Mouse (Mus musculus): ENCODE results near the gene Fnip2. TPM values are rescaled to one million over a fixed set of nuclear protein-coding genes. Genes with fewer than 3 reads are reported as not detected.

The Fnip2 gene
- polyA plus RNA-seq, 1 experiment from 2014 or later = 3.8 TPM

- Histone ChIP-seq H3K27ac (no peak overlapping the region), H3K4me1 (peaks cover 1% of the 10 kb centered on the region; the same call in 1 of the 2 replicates), H3K9me3 (replicated peaks) (no peaks in the 10 kb centered on the region), H3K27me3 (no peaks in the 10 kb centered on the region), H3K4me3 (replicated peaks) (no peak overlapping the region), H3K36me3 (no peaks in the 10 kb centered on the region), H3K4me2 (no peak overlapping the region), H3K9ac (no peak overlapping the region)
- no peak for ATAC-seq (replicated peaks; ENCODE audit: low FRiP score)
- WGBS = 62% methylated on average over 4 of the region's 4 CpGs
These were observed 150.5 kb downstream of the Fnip2 start for GRCm38 (mm10) chr3:79416944-79417680.

GRCm38 (mm10) chr3:79415929-79416328 is 151.7 kb downstream of the Fnip2 start:
- H3K9ac ChIP-seq = no peak overlapping the region
- no peak overlapping the region for H3K4me2 ChIP-seq
- peaks cover 6% of the 10 kb centered on the region; the same call in 1 of the 2 replicates for H3K4me1 ChIP-seq
- H3K4me3 ChIP-seq (replicated peaks) = no peak overlapping the region
- H3K27ac ChIP-seq = no peak overlapping the region
- H3K9me3 ChIP-seq (replicated peaks) = no peaks in the 10 kb centered on the region
- H3K27me3 ChIP-seq = no peaks in the 10 kb centered on the region
- no peak for ATAC-seq (replicated peaks; ENCODE audit: low FRiP score)
- H3K36me3 ChIP-seq = no peaks in the 10 kb centered on the region

GRCm38 (mm10) chr3:79415081-79415480 is 152.5 kb downstream of the Fnip2 start:
- Histone ChIP-seq H3K27me3 (no peaks in the 10 kb centered on the region), H3K9ac (no peak overlapping the region), H3K27ac (no peak overlapping the region), H3K4me3 (replicated peaks) (no peak overlapping the region), H3K4me1 (peaks cover 13% of the 10 kb centered on the region), H3K4me2 (no peak overlapping the region), H3K36me3 (no peaks in the 10 kb centered on the region), H3K9me3 (replicated peaks) (no peaks in the 10 kb centered on the region)
- 86% methylated on average over 5 of the region's 5 CpGs for WGBS
- ATAC-seq (replicated peaks; ENCODE audit: low FRiP score) = no peak

- no peak for ATAC-seq (replicated peaks; ENCODE audit: low FRiP score)
- no peaks in the 10 kb centered on the region for H3K9me3 ChIP-seq (replicated peaks)
- no peaks in the 10 kb centered on the region for H3K36me3 ChIP-seq
- H3K4me3 ChIP-seq (replicated peaks) = no peak overlapping the region
- no peaks in the 10 kb centered on the region for H3K27me3 ChIP-seq
- WGBS = 58% methylated on average over 1 of the region's 1 CpGs
- no peak overlapping the region for H3K27ac ChIP-seq
- no peak overlapping the region for H3K9ac ChIP-seq
- peaks cover 22% of the 10 kb centered on the region for H3K4me1 ChIP-seq
- H3K4me2 ChIP-seq = no peak overlapping the region
These were observed 154.1 kb downstream of the Fnip2 start for GRCm38 (mm10) chr3:79413492-79413891.

- ATAC-seq (replicated peaks; ENCODE audit: low FRiP score) = no peak
- Histone ChIP-seq H3K4me3 (replicated peaks) (no peak overlapping the region), H3K9ac (no peak overlapping the region), H3K4me1 (peaks cover 22% of the 10 kb centered on the region), H3K9me3 (replicated peaks) (no peaks in the 10 kb centered on the region), H3K27me3 (no peaks in the 10 kb centered on the region), H3K36me3 (no peaks in the 10 kb centered on the region), H3K4me2 (no peak overlapping the region), H3K27ac (no peak overlapping the region)
- 44% methylated on average over 2 of the region's 2 CpGs for WGBS
These were observed 155.9 kb downstream of the Fnip2 start for GRCm38 (mm10) chr3:79411666-79412065.

- H3K36me3 ChIP-seq = no peaks in the 10 kb centered on the region
- peaks cover 22% of the 10 kb centered on the region for H3K4me1 ChIP-seq
- ATAC-seq (replicated peaks; ENCODE audit: low FRiP score) = peak; percentile 59; the same call in 1 of the 2 replicates
- 27% methylated on average over 5 of the region's 5 CpGs for WGBS
- H3K4me2 ChIP-seq = no peak overlapping the region
- no peak overlapping the region for H3K4me3 ChIP-seq (replicated peaks)
- no peaks in the 10 kb centered on the region for H3K27me3 ChIP-seq
- H3K9me3 ChIP-seq (replicated peaks) = no peaks in the 10 kb centered on the region
- H3K9ac ChIP-seq = no peak overlapping the region
- H3K27ac ChIP-seq = no peak overlapping the region
These were observed 157.0 kb downstream of the Fnip2 start for GRCm38 (mm10) chr3:79410629-79410995.

GRCm38 (mm10) chr3:79409927-79410628 is 157.5 kb downstream of the Fnip2 start:
- Histone ChIP-seq H3K4me1 (peaks cover 22% of the 10 kb centered on the region), H3K9me3 (replicated peaks) (no peaks in the 10 kb centered on the region), H3K9ac (no peak overlapping the region), H3K4me2 (no peak overlapping the region), H3K27ac (no peak overlapping the region), H3K36me3 (no peaks in the 10 kb centered on the region), H3K4me3 (replicated peaks) (no peak overlapping the region), H3K27me3 (no peaks in the 10 kb centered on the region)
- WGBS = 25% methylated on average over 10 of the region's 10 CpGs
- no peak; the same call in 1 of the 2 replicates for ATAC-seq (replicated peaks; ENCODE audit: low FRiP score)

- Histone ChIP-seq H3K4me1 (peaks cover 22% of the 10 kb centered on the region), H3K27me3 (no peaks in the 10 kb centered on the region), H3K9ac (no peak overlapping the region), H3K9me3 (replicated peaks) (no peaks in the 10 kb centered on the region), H3K4me2 (no peak overlapping the region), H3K27ac (no peak overlapping the region), H3K4me3 (replicated peaks) (no peak overlapping the region), H3K36me3 (no peaks in the 10 kb centered on the region)
- WGBS = 29% methylated on average over 4 of the region's 4 CpGs
- ATAC-seq (replicated peaks; ENCODE audit: low FRiP score) = no peak
These were observed 159.1 kb downstream of the Fnip2 start for GRCm38 (mm10) chr3:79408546-79408945.

Other genes starting within 250 kb of the Fnip2 start
- gene Gm17359, start 231.1 kb downstream of the Fnip2 start, polyA plus RNA-seq (2015; fragmentation: Nextera tagmentation; extraction: Ambion mirVana) = not detected in 2 replicates
- gene Ppid, start 23.5 kb upstream of the Fnip2 start, polyA plus RNA-seq (2015; fragmentation: Nextera tagmentation; extraction: Ambion mirVana) = 168 and 181 TPM in 2 replicates
- gene 4930579G24Rik, start 61.3 kb upstream of the Fnip2 start, polyA plus RNA-seq (2015; fragmentation: Nextera tagmentation; extraction: Ambion mirVana) = 30.7 and 33.0 TPM in 2 replicates
- 64.9 and 67.4 TPM in 2 replicates for gene Etfdh, start 61.7 kb upstream of the Fnip2 start, polyA plus RNA-seq (2015; fragmentation: Nextera tagmentation; extraction: Ambion mirVana)
- 0.16 TPM in 1 of 2 replicates, not detected in the other for gene Rxfp1, start 170.1 kb upstream of the Fnip2 start, polyA plus RNA-seq (2015; fragmentation: Nextera tagmentation; extraction: Ambion mirVana)

All from kidney, embryonic 15.5 days (tissue).